Mouse (Mus musculus) lung, adult 2 months (tissue): ENCODE data around the gene Gm973. TPM values are rescaled to one million over a fixed set of nuclear protein-coding genes. Genes with fewer than 3 reads are reported as not detected.
A peak's percentile ranks its signal among the peaks of the same experiment; 100 is the strongest.

ENCODE experiments used
- DNase-seq: peaks from one replicate; pipeline ENCODE4 v3.0.0; 2022
- H3K4me1 ChIP-seq: fragments of 200-500 bp; 2 replicates; pipeline ENCODE4 v1.6.1; 2011; ENCODE audit warnings: low read length; ENCODE audit not compliant: control insufficient read depth, insufficient read depth
- H3K4me3 ChIP-seq: fragments of 200-500 bp; replicated peaks from 2 replicates; pipeline ENCODE3; 2011; ENCODE audit warnings: low read depth, mild to moderate bottlenecking, control low read depth, low read length; ENCODE audit errors: extremely low read depth
- CTCF ChIP-seq: fragments of 200-500 bp; IDR thresholded peaks from 2 replicates; pipeline ENCODE4 v1.5.1; 2011; ENCODE audit warnings: mild to moderate bottlenecking, low read length, control low read depth; ENCODE audit not compliant: insufficient read depth
- POLR2A ChIP-seq: fragments of 200-500 bp; IDR thresholded peaks from 2 replicates; pipeline ENCODE4 v1.6.1; 2011; ENCODE audit warnings: low read depth, mild to moderate bottlenecking, control low read depth, low read length, borderline replicate concordance; ENCODE audit errors: extremely low read depth
- WGBS: fragments of 180-500 bp; shearing (Covaris S2); methylation state at CpG from one replicate; pipeline ENCODE4 v1.1.7; 2018; 5-methylcytosine and 5-hydroxymethylcytosine counted together
- polyA plus RNA-seq: library from polyadenylated mRNA; depleted of rRNA; stranded (reverse); fragments of >200 nt; gene quantifications from 2 replicates; pipeline ENCODE4 v1.2.3, GENCODE M21; 2012

Gene Gm973
- polyA plus RNA-seq, 1 experiment, result 2.5 TPM

GRCm38 (mm10) chr1:59595609-59596008 lies 79.5 kb downstream of the Gm973 start:
- no peak for DNase-seq
- no peak overlapping the region for H3K4me3 ChIP-seq
- TF ChIP-seq CTCF (no peak), POLR2A (no peak)
- WGBS, result 78% methylated on average over 9 of the region's 9 CpGs
- H3K4me1 ChIP-seq, result no peaks in the 10 kb centered on the region

GRCm38 (mm10) chr1:59602531-59603416 lies 86.7 kb downstream of the Gm973 start:
- TF ChIP-seq CTCF, result no peak
- TF ChIP-seq POLR2A, result no peak
- DNase-seq, result no peak
- Histone ChIP-seq H3K4me3 (no peak overlapping the region), H3K4me1 (no peaks in the 10 kb centered on the region)
- 41% methylated on average over 11 of the region's 11 CpGs for WGBS

GRCm38 (mm10) chr1:59603417-59603712 lies 87.3 kb downstream of the Gm973 start:
- no peak for TF ChIP-seq POLR2A
- TF ChIP-seq CTCF, result no peak
- WGBS, result 92% methylated on average over 2 of the region's 2 CpGs
- DNase-seq, result no peak
- H3K4me1 ChIP-seq, result no peaks in the 10 kb centered on the region; the same call in 1 of the 2 replicates
- no peak overlapping the region for H3K4me3 ChIP-seq

- Histone ChIP-seq H3K4me1 (no peaks in the 10 kb centered on the region; the same call in 1 of the 2 replicates), H3K4me3 (no peak overlapping the region)
- WGBS, result 45% methylated on average over 11 of the region's 11 CpGs
- DNase-seq, result no peak
- peak; percentile 29; the same call in 1 of the 2 replicates for TF ChIP-seq CTCF
- no peak for TF ChIP-seq POLR2A
Measured at GRCm38 (mm10) chr1:59603893-59604292, 87.8 kb downstream of the Gm973 start.

- H3K4me1 ChIP-seq, result no peaks in the 10 kb centered on the region; the same call in 1 of the 2 replicates
- WGBS, result 83% methylated on average over 13 of the region's 13 CpGs
- H3K4me3 ChIP-seq, result no peak overlapping the region
- no peak for DNase-seq
- no peak for TF ChIP-seq CTCF
- TF ChIP-seq POLR2A, result no peak
Measured at GRCm38 (mm10) chr1:59606479-59606878, 90.4 kb downstream of the Gm973 start.

- WGBS, result 57% methylated on average over 7 of the region's 7 CpGs
- TF ChIP-seq CTCF, result no peak
- no peak for TF ChIP-seq POLR2A
- H3K4me1 ChIP-seq, result no peaks in the 10 kb centered on the region; the same call in 1 of the 2 replicates
- no peak for DNase-seq
- H3K4me3 ChIP-seq, result no peak overlapping the region
Measured at GRCm38 (mm10) chr1:59607071-59607470, 91.0 kb downstream of the Gm973 start.

GRCm38 (mm10) chr1:59608125-59608762 lies 92.2 kb downstream of the Gm973 start:
- no peaks in the 10 kb centered on the region; the same call in 1 of the 2 replicates for H3K4me1 ChIP-seq
- TF ChIP-seq POLR2A (no peak), CTCF (no peak)
- H3K4me3 ChIP-seq, result no peak overlapping the region
- no peak for DNase-seq
- 87% methylated on average over 7 of the region's 7 CpGs for WGBS

GRCm38 (mm10) chr1:59608920-59609319 lies 92.9 kb downstream of the Gm973 start:
- H3K4me3 ChIP-seq, result no peak overlapping the region
- DNase-seq, result no peak
- no peaks in the 10 kb centered on the region; the same call in 1 of the 2 replicates for H3K4me1 ChIP-seq
- no peak for TF ChIP-seq CTCF
- no peak for TF ChIP-seq POLR2A
- WGBS, result 77% methylated on average over 5 of the region's 5 CpGs

- Histone ChIP-seq H3K4me3 (no peak overlapping the region), H3K4me1 (no peaks in the 10 kb centered on the region; the same call in 1 of the 2 replicates)
- WGBS, result 85% methylated on average over 4 of the region's 4 CpGs
- DNase-seq, result no peak
- peak; percentile 42 for TF ChIP-seq CTCF
- TF ChIP-seq POLR2A, result no peak
Measured at GRCm38 (mm10) chr1:59609458-59609857, 93.4 kb downstream of the Gm973 start.

GRCm38 (mm10) chr1:59609896-59610295 lies 93.8 kb downstream of the Gm973 start:
- Histone ChIP-seq H3K4me3 (no peak overlapping the region), H3K4me1 (no peaks in the 10 kb centered on the region; the same call in 1 of the 2 replicates)
- WGBS, result 28% methylated on average over 10 of the region's 10 CpGs
- TF ChIP-seq CTCF (no peak), POLR2A (no peak)
- no peak for DNase-seq
